Mouse (Mus musculus): Measurements from ENCODE around the gene Mtch1.

- TF ChIP-seq CTCF (IDR thresholded peaks at IDR 0.05; ENCODE audit: extremely low read depth, insufficient read depth, low read length), result no peak
- TF ChIP-seq POLR2A (IDR thresholded peaks at IDR 0.05; ENCODE audit: extremely low read depth, insufficient read depth, low read length), result no peak
Observed at GRCm38 (mm10) chr17:29321765-29322602, 25.8 kb downstream of the Mtch1 start.

All from cortical plate, adult 2 months (tissue).